Mouse (Mus musculus) embryo, embryonic 10.5 days (tissue): Measurements from ENCODE around the gene Olfr1138.

Experiments used
- DNase-seq: peaks from one replicate; pipeline ENCODE4 v3.0.0-alpha.2; 2015; ENCODE audit warnings: low spot score

Olfr1138 gene

GRCm38 (mm10) chr2:87739878-87740277 lies at the start of gene Olfr1138:
Olfr1138 (minus strand) TSS chr2:87739978.
- no peak for DNase-seq

GRCm38 (mm10) chr2:87779183-87779582 lies 39.4 kb upstream of the Olfr1138 start, which contains the start of gene Olfr152:
Olfr152 (plus strand) TSS chr2:87779483.
- no peak for DNase-seq

GRCm38 (mm10) chr2:87776143-87776542 lies 36.4 kb upstream of the Olfr1138 start:
- DNase-seq, result no peak

- no peak for DNase-seq
Observed at GRCm38 (mm10) chr2:87753891-87754290, 14.1 kb upstream of the Olfr1138 start, which contains the start of gene Olfr1141. Olfr1141 (minus strand) TSS chr2:87753991.

GRCm38 (mm10) chr2:87743452-87743851 lies 3.7 kb upstream of the Olfr1138 start, which contains the start of gene Olfr1140:
Olfr1140 (plus strand) TSS chr2:87743752.
- DNase-seq, result no peak

GRCm38 (mm10) chr2:87713079-87713478 lies 26.7 kb downstream of the Olfr1138 start, which contains the start of gene Olfr1137:
Olfr1137 (minus strand) TSS chr2:87713179.
- DNase-seq, result no peak

- no peak for DNase-seq
Observed at GRCm38 (mm10) chr2:87693847-87694246, 45.9 kb downstream of the Olfr1138 start, which contains the start of gene Olfr1136. Olfr1136 (minus strand) TSS chr2:87693947.
